Mouse (Mus musculus) spleen, adult 18-20 months (tissue): ENCODE measurements around the gene Drap1.

Source experiments
- DNase-seq, 2 experiments: peaks; one replicate each; pipeline ENCODE4 v3.0.0; 2022; ENCODE audit warnings: mixed read lengths in 2 of 2

The Drap1 gene

DNA sequence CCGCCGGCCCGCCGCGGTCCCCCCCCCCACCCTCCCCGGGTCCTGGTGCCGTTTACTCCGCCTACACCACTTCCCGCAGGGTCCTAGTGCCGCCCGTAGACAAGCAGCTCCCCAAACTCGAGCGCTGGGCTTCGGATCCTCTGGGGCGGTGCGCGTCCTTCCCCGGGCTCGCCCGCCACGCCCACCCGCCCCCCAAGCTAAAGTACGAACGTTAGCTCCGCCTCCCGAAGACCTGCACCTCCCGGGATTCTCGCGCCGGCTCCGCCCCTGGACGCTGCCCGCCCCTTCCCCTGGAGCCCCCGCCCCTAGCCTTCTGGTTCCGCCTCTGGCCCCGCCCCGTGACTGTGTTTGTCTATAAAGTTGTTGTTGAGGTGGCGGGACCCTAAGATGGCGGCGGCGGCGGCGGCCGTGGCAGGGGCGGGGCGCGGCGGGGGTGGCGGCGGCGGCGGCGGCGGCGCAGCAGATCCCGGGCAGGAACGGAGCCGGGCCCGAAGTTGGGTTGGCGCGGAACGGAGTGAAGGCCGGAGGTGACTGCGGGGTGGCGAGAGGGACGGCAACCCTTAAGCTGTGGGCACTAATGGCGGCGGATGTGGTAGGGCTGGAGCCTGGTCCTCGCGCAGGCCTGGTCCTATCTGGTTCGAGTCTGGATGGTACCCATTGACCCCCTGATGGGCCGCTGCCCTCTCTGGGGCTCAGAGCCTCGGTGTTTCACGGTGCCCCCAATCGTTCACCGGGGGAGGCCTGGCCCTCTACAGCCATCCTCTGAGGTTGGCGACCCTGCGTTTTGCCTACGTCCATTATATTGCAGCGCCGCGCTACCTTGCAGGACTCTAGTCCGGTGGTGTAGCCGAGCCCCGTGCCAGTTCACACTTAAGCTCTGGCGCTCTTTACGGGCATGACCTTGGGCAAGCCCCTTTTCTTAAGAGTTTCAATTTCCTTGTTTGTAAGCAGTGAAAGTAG lies at the start of gene Drap1, which contains the start of gene AI837181:
Gene Drap1 (minus strand): TSS at position 198 of the 960 bp plus-strand sequence.
Gene AI837181 (plus strand): TSS at position 363 of the 960 bp plus-strand sequence.
- peak; percentile 90 to 95 for DNase-seq

- DNase-seq: peak; percentile 42 to 43
Observed at GRCm38 (mm10) chr19:5473720-5474119, 48.9 kb upstream of the Drap1 start, which contains the start of gene Efemp2. Efemp2 (plus strand) TSS chr19:5473954.

DNA sequence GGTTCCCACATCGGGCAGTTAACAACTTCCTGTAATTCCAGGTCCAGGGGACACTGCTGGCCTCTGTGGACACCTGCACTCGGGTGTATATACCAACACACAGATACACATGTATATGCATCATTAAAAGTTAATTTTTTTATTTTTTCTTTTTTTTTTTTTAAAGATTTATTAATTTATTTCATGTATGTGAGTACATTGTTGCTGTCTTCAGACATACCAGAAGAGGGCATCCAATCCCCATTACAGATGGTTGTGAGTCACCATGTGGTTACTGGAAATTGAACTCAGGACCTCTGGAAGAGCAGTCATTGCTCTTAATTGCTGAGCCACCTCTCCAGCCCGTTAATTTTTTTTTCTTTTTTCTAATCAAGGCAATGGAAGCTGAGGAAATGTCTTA lies 48.1 kb upstream of the Drap1 start:
- no peak for DNase-seq

DNA sequence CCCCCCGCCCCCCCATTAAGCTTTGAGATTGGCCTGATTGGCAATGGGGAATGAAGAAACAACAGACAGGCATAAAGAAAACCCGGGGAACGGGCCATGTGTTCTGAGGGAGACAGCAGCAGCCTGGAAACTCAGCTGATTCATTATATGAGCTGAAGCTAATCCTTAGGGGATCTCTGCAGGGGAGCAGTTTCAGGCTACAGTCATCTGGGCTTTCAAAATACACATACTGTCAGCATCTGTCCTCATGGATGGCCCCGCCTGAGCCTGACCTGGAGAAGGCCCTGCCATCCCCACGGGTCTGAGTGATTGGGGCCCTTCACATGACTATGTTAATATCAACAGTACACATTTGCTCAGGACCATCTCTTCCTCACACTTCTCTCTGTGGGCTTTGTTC lies 47.1 kb upstream of the Drap1 start:
- DNase-seq: no peak

GRCm38 (mm10) chr19:5468374-5468773 lies 43.6 kb upstream of the Drap1 start, which contains the start of gene Ctsw:
Ctsw (minus strand) TSS chr19:5468507.
- no peak for DNase-seq

DNA sequence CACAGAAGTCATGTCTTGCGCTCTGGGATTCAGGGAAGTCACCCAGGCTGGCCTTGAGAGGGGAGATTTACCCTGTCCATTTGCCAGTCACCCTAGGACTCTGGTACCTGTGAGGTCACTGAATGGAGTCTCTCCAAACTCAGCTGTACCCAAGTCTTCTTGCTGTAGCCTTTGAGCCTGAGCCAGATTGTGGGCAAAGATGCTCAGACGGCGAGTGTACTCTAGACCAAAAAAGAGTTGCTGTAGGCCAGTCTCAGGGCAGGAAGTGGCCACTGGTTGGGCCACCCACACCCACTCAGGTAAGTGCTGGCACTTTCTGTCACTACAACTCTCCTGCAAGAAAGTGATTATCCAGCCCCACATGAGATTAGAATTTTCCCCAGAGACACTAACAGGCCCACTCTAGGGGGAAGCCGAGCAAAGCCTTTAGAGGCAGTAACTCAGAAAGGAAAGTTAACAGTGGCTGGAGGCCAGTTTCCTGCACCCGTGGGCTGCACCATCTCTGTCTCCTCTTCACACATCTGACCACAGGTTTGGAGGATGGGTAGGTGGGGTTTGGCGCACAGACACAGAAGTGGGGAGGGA lies 42.2 kb upstream of the Drap1 start:
- DNase-seq: no peak

- peak in 1 of 2 experiments; percentile 3 for DNase-seq
Observed at GRCm38 (mm10) chr19:5465037-5465436, 40.3 kb upstream of the Drap1 start.

DNA sequence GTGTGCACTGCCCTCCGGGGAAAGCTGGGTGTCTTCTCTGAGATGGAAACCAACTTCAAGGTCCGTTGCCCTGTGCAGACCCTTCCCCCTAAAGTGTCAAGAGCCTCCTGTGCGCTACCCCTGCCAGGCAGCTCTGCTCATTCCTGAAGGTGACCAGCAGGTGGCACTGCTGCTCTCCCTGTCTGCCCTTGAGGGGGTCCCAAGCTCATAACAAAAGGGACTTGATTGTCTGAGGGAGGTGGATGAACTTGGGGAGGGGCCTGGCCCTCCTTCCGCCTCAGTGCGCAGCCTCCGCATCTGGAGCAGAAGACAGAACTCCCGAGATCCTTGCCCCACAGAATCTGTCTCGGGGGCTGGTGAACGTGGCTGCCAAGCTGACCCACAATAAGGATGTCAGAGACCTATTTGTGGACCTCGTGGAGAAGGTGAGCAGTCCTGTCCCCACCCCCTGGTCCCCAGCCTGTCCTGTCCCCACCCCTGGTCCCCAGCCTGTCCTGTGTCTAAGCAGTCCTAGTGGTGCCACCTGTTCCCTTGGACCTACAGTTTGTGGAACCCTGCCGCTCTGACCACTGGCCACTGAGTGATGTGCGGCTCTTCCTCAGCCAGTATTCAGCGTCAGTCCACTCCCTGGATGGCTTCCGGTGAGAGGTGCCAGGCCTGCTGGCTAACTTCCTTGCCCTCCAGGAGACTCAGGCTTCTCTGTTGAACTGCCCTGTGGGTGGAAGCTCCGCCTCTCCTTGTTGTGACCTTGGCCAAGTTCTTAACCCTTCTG lies 39.2 kb upstream of the Drap1 start:
- peak; percentile 23 to 58 for DNase-seq

DNA sequence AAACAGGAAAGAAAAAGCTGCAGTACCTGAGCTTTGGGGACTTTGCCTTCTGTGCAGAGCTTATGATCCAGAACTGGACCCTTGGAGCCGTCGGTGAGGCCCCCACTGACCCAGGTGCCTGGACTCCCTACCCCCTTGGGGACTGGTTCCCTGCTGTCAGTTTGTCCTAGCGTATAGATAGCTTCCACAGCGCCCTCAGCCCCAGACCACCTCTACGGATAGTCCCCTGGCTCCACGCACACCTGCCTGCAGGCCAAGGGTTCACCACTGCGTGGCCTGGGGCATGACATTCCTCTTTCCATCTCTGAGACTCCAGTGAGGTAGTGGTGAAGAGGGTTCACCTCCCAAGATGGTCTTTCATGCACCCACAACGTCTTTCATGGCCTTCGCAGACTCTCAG lies 38.4 kb upstream of the Drap1 start:
- DNase-seq: peak in 1 of 2 experiments; percentile 7

DNA sequence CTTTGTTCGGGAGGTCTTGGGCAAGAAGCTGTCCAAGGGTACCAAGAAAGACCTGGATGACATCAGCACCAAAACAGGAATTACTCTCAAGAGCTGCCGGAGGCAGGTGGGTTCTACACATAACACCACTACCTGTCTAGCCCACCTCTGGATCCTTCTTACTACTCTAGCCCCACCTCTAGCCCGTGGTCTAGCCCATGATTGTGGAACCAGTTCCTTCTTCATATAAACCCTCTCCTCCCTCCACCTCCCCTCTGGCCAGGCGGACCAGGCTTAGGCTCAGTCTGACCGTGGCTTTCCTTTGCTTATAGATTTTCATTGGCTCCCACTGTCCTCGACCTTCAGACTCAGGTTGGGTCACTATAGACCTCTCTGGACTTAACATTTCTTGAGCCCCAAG lies 36.6 kb upstream of the Drap1 start:
- DNase-seq: no peak

DNA sequence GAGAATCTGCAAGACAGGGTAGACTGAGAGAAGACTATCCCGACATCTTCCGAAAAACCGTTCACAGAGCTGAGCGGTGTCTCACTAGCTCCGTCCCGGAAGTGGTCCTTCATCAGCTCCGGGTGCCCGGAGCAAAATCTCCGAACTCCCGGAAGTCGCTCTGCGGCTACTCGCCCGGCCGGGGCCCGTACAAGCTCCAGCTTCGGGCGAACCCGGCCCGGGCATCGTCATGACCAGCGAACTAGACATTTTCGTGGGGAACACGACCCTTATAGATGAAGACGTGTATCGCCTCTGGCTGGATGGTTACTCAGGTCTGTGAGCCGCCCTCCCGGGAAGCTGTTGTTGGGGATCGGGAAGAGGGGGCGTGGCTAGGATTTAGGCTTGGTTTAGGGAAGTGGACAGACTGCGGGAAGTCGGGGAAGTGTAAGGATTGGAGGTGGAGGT lies 35.7 kb upstream of the Drap1 start, which contains the start of gene Fibp:
Gene Fibp (plus strand): TSS at position 151 of the 447 bp plus-strand sequence.
- DNase-seq: peak; percentile 68 to 83

DNA sequence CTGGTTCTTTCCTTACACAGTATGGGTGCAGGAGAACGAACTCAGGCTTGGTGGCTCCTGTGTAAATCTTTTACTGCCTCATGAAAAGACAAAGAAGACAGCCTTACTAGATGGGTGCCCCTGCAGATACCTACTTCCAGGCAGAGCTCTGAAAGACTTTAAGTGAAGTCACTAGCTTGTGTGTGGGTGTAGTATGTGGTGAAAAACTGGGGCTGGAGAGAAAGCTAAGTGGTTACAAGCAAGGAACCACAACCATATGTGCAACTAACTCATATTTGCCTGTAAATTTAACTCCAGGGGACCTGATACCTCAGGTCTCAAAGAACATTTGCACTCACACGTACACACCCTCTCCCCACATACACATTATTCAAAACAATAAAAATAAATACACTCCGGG lies 35.1 kb upstream of the Drap1 start:
- DNase-seq: no peak

DNA sequence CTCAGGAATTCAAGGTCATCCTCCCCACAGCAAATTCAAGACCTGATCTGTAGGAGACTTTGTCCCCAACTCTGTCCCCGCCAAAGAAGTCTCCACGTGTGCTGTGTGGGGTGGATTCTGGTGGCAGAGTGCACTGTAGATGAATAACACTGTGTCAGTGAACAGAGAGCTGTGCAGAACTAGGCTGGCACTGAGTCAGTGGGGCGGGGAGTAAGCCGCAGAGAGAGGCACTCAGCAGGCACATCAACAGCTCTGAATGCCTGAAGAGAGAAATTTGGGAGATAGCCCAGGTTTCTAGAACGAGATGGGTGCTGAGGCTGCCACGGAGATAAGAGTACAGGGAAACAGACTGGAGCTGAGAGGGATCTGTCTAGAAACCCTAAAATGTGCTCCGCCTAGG lies 34.2 kb upstream of the Drap1 start:
- DNase-seq: no peak

- DNase-seq: no peak
Observed at GRCm38 (mm10) chr19:5457746-5458442, 33.1 kb upstream of the Drap1 start, which contains the start of gene Ccdc85b. Ccdc85b (minus strand) TSS chr19:5457894.

GRCm38 (mm10) chr19:5456922-5457745 lies 32.4 kb upstream of the Drap1 start:
- peak; percentile 87 to 95 for DNase-seq

GRCm38 (mm10) chr19:5456241-5456921 lies 31.6 kb upstream of the Drap1 start:
- no peak for DNase-seq

DNA sequence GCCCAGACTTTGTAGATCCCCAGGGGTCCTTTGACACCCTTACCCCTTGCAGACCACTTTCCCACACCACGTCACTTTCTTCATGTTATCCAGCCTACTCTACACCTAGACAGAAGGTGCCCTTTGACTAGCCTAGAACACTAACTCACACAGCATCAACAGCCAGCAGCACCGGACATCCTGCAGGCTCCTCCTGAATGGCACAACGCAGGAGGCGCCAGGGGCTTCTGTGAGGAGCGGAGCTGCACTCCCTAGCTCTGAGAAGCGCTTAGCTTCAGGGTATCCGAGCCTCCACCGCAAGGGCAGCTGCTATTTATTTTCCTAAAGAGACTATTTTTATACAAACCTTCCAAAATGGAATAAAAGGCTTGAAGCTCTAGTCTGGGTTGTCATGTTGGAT lies 30.8 kb upstream of the Drap1 start:
- no peak for DNase-seq

GRCm38 (mm10) chr19:5455037-5455436 lies 30.3 kb upstream of the Drap1 start:
- no peak for DNase-seq

- DNase-seq: no peak
Observed at GRCm38 (mm10) chr19:5451766-5452165, 27.0 kb upstream of the Drap1 start.

GRCm38 (mm10) chr19:5449673-5450072 lies 24.9 kb upstream of the Drap1 start:
- no peak for DNase-seq
